Mouse (Mus musculus): ENCODE measurements around the gene Nup133.

The Nup133 gene

DNA sequence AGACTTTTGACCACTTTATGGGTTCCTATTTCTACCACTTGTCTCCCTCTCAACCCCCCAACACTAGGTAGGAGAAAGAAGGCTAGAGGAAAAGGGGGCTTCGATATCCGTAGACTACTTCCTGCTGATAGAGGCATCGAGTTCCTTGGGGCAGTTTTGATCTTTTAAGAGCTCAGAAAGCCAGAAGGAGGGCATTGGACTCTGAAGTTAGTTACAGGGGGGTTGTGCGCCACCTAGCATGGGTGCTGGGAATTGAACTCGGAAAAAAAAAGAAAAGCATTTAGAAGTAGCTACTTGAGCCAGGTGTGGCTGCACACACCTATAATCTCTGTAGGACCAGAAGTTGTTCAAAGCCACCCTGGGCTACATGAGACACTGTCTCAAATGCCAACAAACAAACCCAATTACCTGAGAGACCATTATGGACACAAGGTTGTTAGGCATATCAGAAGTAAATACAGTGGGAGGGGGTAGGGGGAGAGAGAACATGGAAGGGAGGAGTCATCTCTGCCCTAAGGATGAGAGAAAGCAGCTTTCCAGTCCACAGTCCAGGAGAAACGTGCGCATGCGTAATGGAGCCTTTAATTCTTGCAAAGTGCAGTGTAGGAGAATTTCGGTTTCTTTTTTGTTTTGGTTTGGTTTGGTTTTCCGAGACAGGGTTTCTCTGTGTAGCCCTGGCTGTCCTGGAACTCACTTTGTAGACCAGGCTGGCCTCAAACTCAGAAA is 1.2 kb upstream of the Nup133 start:
- peak; percentile 47 to 75 for DNase-seq

- DNase-seq, result no peak
Observed at GRCm38 (mm10) chr8:123949686-123949986, 571 bp upstream of the Nup133 start.

- DNase-seq, result no peak
Observed at GRCm38 (mm10) chr8:123929026-123929425, 20.0 kb downstream of the Nup133 start.

GRCm38 (mm10) chr8:123925671-123926070 is 23.4 kb downstream of the Nup133 start:
- DNase-seq, result no peak

DNA sequence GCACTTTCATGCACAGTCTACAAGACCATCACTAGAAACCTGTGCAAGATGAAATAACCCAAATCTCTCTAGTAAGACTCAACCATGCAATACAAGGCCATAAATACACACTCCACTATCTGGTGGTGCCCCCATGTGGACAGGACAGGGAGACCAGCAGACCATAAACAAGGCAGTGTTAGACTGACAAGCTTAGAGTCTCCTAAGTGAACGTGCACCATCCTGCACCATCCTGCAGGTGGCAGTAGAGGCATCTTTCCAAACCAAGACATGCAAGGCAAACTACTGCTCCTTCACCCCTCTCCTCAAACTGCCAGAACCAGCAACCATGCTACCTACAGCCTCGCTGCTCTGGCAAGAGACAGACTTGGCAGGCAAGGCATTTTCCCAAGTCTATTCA is 24.3 kb downstream of the Nup133 start:
- peak; percentile 83 to 88 for DNase-seq

DNA sequence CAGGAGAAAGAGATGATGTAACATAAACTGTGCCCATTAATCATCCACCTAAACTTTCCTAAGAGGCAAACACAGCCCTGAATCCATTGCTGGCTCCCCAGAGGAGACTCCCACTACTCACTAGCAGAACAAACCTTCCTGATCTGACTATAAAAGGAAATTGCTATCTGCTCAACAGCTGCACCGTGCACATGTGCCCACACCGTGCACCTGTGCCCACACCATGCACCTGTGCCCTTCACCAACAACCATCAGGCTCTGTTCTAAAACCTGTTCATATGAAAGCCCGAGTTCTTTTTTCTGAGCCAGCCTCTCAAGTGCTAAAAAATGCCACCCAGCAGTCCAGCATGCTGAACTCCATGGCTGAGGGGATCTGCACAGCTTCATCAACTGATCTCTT is 34.4 kb downstream of the Nup133 start:
- no peak for DNase-seq

GRCm38 (mm10) chr8:123912265-123912664 is 36.8 kb downstream of the Nup133 start:
- DNase-seq, result no peak

DNA sequence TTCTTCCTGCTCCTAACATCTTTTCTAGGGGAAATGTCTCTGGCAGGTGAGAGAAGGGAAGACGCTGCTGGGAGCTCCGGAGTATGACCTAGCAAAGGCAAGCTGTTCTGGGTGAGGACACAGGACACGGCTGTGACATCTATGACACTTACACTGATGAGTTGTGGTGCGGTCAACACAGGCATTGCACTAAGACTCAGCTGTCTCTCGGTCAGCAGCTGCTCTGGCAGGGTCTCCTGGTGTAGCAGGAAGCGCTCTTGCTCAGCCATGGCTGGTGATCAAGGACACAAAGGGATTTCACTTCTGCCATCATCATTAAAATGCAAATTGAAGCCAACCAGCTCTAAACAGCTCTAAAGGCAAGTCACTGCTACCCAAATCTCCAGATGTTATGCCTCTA is 41.5 kb downstream of the Nup133 start:
- no peak for DNase-seq

DNA sequence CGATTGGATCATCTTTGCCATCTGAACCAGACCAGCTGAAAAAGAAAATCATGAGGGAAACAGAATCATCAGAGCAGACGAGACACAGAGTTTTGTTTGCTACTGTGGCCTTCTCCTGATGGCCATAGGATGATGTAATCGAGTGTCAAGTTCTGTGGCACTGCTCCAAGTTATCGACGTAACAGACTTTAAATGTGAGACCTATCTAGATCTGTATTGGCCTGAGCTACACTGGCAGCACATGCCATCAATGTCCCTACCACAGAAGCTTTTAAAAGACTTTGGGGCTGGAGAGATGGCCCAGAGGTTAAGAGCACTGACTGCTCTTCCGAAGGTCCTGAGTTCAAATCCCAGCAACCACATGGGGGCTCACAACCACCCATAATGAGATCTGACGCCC is 46.4 kb downstream of the Nup133 start:
- no peak for DNase-seq

- DNase-seq, result peak in 1 of 2 experiments; percentile 38
Observed at GRCm38 (mm10) chr8:123899366-123899765, 49.7 kb downstream of the Nup133 start.

GRCm38 (mm10) chr8:123898576-123898975 is 50.5 kb downstream of the Nup133 start:
- no peak for DNase-seq

DNA sequence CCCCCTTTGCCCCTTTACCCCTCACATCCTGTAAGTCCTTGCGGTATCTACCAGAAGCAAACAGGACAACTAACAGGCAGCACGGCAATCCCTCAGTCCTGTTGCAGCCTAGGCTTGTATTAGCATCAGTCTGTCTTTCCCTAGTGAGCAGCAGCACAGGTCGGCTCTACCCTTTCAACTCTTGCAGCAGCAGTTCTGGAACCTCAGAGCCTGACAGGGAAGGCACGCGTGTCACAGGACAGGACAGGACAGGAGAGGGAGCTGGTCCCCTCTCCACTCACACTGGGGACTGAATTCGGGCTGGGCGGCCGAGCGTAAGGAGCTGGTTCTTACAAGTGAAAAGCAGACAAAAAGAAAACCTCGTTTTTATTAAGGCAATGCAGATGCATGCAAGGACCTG is 52.3 kb downstream of the Nup133 start:
- DNase-seq, result no peak

DNA sequence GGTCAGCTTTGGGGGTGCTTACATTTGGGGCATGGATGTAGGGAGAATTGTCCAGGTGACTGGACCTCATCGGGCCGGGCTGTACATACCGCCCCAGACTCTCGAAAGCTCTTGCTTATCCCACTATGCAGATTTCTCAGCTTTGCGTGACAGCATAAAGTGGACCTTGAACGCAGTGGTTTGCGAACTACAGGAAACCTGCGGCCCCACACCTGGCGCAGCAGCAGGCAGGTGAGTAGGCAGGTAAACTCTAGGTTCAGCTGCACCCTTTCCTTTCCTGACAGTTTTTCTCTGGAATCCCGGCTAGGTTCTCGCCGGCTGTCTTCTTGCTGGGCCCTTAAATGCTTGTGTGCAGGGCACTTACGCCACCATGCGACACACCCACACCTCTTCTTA is 52.7 kb downstream of the Nup133 start:
- DNase-seq, result no peak

DNA sequence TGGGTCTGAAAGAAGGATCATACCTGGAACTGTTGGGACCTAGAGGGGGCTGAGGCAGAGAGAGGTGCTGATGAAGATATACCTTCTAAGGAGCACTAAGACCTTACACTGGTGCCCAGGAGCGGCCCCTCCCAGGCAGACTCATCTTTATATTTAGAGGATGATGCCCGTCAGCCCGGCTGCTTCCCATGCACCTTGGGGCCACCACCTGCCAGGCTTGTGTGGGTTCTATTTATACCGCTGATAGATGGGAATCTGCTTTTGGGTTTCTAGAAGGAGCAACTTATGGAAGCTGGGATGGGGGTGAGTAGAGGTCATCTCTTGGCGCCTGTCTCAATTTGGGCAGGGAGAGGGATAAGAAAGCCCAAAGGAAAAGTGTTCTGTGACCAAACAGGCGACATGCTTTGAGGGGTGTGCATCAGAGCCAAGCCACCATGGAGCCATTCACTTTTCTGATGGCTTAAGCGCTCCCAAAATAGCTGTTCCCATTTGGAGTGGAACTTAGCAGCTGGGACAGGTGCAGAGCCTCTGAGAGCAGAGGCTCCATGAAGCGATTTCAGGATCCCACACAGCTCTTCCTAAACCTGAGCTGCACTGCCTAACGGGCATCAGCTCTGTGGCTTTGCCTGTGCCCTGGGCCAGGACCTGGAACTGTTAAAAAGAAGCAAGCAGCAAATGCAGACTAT is 53.2 kb downstream of the Nup133 start:
- no peak for DNase-seq

- no peak for DNase-seq
Observed at GRCm38 (mm10) chr8:123895230-123895629, 53.8 kb downstream of the Nup133 start.

DNA sequence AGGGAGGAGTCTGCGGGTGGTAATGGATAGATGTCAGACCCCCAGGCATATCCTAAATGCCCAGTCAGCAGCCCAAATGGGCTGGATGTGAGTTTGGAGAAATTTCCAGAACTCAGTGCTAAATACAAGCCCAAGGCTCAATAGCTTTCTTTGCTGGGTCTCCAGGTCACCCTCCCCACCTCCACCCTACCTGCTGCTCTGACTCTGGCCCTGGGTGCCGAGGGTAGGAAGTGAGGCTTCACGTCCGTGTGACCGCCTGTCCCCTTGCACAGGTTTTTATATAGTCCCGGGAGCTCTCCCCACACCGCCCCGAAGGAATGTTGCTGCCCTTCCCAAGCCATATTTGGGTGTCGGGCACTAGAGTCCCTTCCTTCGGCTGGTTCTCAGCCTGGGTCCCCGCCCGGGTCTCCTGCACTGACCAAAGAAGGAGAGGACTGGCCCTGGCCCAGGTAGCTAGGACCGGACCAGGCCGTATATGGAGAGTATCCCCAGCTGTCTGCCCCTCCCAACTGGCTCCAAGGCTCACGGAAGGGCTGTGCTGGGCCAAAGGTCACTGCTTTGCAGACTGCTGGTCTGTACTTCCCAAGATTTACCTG is 54.5 kb downstream of the Nup133 start, which contains the start of gene Acta1:
Gene Acta1 (minus strand): TSS at position 250 of the 596 bp plus-strand sequence.
- no peak for DNase-seq

DNA sequence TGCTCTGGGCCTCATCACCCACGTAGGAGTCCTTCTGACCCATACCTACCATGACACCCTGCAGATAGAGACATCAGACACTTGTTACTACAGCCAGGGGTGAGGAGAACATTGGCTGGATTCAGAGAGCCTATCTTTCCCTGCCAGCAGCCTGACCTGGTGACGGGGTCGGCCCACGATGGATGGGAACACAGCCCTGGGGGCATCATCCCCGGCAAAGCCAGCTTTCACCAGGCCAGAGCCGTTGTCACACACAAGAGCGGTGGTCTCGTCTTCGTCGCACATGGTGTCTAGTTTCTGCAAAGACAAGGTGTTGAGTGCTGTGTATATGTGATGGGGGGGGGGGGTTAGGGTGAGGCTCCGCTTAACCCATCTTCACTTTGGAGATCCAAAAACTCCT is 55.7 kb downstream of the Nup133 start:
- DNase-seq, result no peak

DNA sequence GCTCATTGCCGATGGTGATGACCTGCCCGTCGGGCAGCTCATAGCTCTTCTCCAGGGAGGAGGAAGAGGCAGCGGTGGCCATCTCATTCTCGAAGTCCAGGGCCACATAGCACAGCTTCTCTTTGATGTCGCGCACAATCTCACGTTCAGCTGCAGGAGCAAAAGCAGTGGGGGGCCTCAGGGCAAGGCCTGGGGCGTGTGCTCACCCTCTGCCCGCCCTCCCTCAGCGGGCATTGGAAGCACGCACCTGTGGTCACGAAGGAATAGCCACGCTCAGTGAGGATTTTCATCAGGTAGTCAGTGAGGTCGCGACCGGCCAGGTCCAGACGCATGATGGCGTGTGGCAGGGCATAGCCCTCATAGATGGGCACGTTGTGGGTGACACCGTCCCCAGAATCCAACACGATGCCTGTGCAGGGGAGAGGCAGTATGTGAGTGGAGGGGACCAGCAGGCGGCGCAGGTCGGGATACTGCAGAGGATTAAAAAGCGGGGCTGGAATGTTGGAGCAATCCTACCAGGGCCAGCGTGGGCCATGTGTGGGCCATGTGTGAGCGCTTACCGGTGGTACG is 56.4 kb downstream of the Nup133 start:
- no peak for DNase-seq

DNA sequence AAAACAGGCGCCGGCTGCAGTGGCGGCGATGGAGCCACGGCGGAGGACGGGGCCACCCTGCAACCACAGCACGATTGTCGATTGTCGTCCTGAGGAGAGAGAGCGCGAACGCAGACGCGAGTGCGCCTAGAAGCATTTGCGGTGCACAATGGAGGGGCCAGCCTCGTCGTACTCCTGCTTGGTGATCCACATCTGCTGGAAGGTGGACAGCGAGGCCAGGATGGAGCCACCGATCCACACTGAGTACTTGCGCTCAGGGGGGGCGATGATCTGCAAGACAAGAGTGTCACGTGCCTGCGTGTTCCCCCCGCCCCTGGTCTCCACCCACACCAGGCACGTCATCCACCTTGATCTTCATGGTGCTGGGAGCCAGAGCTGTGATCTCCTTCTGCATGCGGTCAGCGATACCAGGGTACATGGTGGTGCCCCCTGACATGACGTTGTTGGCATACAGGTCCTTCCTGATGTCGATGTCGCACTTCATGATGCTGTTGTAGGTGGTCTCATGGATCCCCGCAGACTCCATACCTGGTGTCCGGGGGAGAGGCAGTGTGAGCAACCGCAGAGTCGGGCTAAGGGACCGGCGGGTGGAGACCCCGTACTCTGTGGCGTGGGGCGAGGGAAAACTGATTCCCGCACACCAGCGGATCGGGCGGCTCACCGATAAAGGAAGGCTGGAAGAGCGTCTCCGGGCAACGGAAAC is 57.0 kb downstream of the Nup133 start:
- DNase-seq, result no peak

DNA sequence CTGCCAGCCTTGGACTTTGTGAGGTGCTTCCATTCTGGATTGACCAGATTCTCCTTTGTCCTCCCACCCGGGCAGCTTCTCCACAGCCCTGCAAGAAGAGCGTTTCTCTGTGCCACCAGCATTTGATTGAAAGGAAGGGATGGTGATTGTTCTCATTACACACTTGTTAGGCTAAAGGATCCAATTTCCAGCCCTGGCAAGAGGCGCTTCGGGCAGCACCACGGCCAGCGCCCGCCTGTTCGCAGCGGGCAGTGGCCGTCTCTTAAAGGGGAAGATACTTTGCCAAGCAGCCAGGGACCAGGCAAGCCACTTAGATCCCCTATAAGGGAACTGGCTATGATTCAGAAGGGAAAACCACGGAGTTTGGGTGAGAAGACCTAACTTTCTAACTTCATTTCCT is 57.8 kb downstream of the Nup133 start:
- DNase-seq, result peak; percentile 51 to 52

DNA sequence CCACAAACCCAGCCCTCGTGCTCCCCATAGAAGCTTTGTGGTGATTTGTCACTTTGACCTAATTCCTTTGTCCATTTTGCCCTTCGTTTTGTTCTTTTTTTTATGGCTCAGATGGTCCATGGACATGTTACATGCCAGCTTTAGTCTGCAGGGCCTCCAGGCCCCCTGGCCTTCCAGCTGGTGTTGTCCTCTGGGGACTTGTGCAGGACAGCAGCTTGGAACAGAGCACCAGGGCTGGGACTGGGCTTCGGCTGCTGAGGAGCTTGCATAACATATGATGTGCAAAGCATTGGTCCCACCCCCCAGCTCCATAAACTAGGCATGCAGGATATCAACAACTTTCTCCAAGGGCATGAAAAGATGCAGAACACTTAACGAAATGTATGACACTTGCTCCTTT is 59.3 kb downstream of the Nup133 start:
- no peak for DNase-seq

DNA sequence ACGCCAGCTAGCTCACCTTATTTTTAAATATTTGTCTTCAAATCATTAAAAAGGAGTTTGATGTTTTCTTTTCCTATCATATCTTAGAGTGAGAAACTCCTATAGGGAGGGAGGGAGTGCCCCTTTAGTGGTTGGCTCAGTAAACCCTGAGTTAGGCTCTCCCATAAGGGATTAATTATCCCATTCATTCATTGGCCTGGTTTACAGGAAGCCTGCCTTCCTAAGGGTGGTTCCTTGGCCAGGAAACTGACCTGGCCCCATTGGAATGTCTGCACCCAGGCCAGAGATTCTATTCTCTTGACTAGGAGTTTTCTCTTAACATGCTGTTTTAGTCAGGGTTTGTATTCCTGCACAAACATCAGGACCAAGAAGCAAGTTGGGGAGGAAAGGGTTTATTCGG is 61.1 kb downstream of the Nup133 start:
- no peak for DNase-seq

GRCm38 (mm10) chr8:123887163-123887562 is 61.9 kb downstream of the Nup133 start:
- DNase-seq, result no peak

All from lung, postnatal 4 days (tissue).